Mouse (Mus musculus): ENCODE data around the gene Wfdc5. TPM values are rescaled to one million over a fixed set of nuclear protein-coding genes. Genes with fewer than 3 reads are reported as not detected.

The Wfdc5 gene
- total RNA-seq, 1 experiment from 2014 or later, result not detected

- no peak for DNase-seq
Observed at GRCm38 (mm10) chr2:164128576-164129411, 53.7 kb downstream of the Wfdc5 start.

GRCm38 (mm10) chr2:164127297-164127696, 55.2 kb downstream of the Wfdc5 start:
- DNase-seq, result no peak

GRCm38 (mm10) chr2:164126533-164126955, 56.0 kb downstream of the Wfdc5 start:
- DNase-seq, result no peak

Other genes with a start within 250 kb of the Wfdc5 start
- gene Ywhab, start 187.8 kb downstream of the Wfdc5 start, total RNA-seq (2021), result 241 TPM in 2 replicates
- 0.48 and 2.2 TPM in 2 replicates for gene Pabpc1l, start 157.3 kb downstream of the Wfdc5 start, total RNA-seq (2021)
- gene Stk4, start 112.4 kb downstream of the Wfdc5 start, total RNA-seq (2021), result 34.7 and 42.5 TPM in 2 replicates
- 44.3 and 46.8 TPM in 2 replicates for gene Tomm34, start 111.6 kb downstream of the Wfdc5 start, total RNA-seq (2021)
- not detected in 2 replicates for gene Kcns1, start 11.6 kb downstream of the Wfdc5 start, total RNA-seq (2021)
- gene Wfdc12, start 7.9 kb upstream of the Wfdc5 start, total RNA-seq (2021), result 2.6 TPM in 1 of 2 replicates, not detected in the other
- not detected in 2 replicates for gene Wfdc15a, start 17.4 kb upstream of the Wfdc5 start, total RNA-seq (2021)
- gene Wfdc15b, start 38.9 kb upstream of the Wfdc5 start, total RNA-seq (2021), result not detected in 2 replicates
- not detected in 2 replicates for gene Svs2, start 55.7 kb upstream of the Wfdc5 start, total RNA-seq (2021)
- not detected in 2 replicates for gene Svs3b, start 73.9 kb upstream of the Wfdc5 start, total RNA-seq (2021)
- not detected in 2 replicates for gene Svs4, start 95.7 kb upstream of the Wfdc5 start, total RNA-seq (2021)
- gene Svs3a, start 106.5 kb upstream of the Wfdc5 start, total RNA-seq (2021), result not detected in 2 replicates
- gene Svs6, start 134.0 kb upstream of the Wfdc5 start, total RNA-seq (2021), result not detected in 2 replicates
- gene Svs5, start 150.0 kb upstream of the Wfdc5 start, total RNA-seq (2021), result 0.73 and 3.9 TPM in 2 replicates
- 5.2 and 7.9 TPM in 2 replicates for gene Slpi, start 206.4 kb upstream of the Wfdc5 start, total RNA-seq (2021)
- not detected in 2 replicates for gene Rbpjl, start 220.4 kb upstream of the Wfdc5 start, total RNA-seq (2021)
- 0.73 and 1.3 TPM in 2 replicates for gene Matn4, start 222.4 kb upstream of the Wfdc5 start, total RNA-seq (2021)

Measured in adrenal gland, postnatal 25 days (tissue).